ENCODE assay signal across 9 mouse cellular contexts in genomic region chr4:139643972-139644371, GRCm38 (mm10). TPM values are rescaled to one million over a fixed set of nuclear protein-coding genes. Genes with fewer than 3 reads are reported as not detected.
A peak's percentile ranks its signal among the peaks of the same experiment; 100 is the strongest.
DNase-seq lines count a peak whose midpoint lies in the region; ATAC-seq lines count a peak whose summit lies in the region.
"Had no signal": no experiment of that assay in that cellular context is flagged by ENCODE, and none has a peak within 500 bp of the region (broad histone marks: within the 10 kb centered on the region; RNA-seq: fewer than 3 reads in every experiment).

No protein-coding gene starts in this region.

- no peak overlapping the region for H3K27ac ChIP-seq in liver, embryonic 12.5 days
- H3K27ac ChIP-seq in liver, embryonic 13.5 days = no peak overlapping the region
- no peak overlapping the region for H3K27ac ChIP-seq in neural tube, embryonic 15.5 days (replicated peaks)

- 13% methylated on average over 9 of the region's 9 CpGs for WGBS in liver, embryonic 12.5 days (ENCODE audit: insufficient replicate concordance)
- WGBS in liver, embryonic 13.5 days (ENCODE audit: insufficient replicate concordance) = 15% methylated on average over 9 of the region's 9 CpGs
- WGBS in neural tube, embryonic 15.5 days = 15% methylated on average over 9 of the region's 9 CpGs

- DNase-seq in liver = peak; percentile 78
- DNase-seq in cerebellum, postnatal 25 days = peak; percentile 88 to 90
- peak; percentile 71 for DNase-seq in gastrocnemius, adult 18-20 months (ENCODE audit: low spot score)
- DNase-seq in kidney, adult 8-10 months = peak; percentile 55 to 78
- peak; percentile 53 for DNase-seq in liver, embryonic 13.5 days
- peak; percentile 38 for DNase-seq in testis, postnatal 14 days (ENCODE audit: low spot score)

- no peak; the same call in 1 of the 2 replicates for ATAC-seq in liver, embryonic 12.5 days
- no peak for ATAC-seq in liver, embryonic 13.5 days (ENCODE audit: low read depth)
- 0 out of 2 replicates have a peak, but pooled peaks have one; percentile 48 for ATAC-seq in neural tube, embryonic 15.5 days (ENCODE audit: low FRiP score)

- peaks cover 28% of the 10 kb centered on the region for H3K4me1 ChIP-seq in liver, embryonic 12.5 days
- H3K4me1 ChIP-seq in liver, embryonic 13.5 days (replicated peaks) = peaks cover 32% of the 10 kb centered on the region
- H3K4me1 ChIP-seq in neural tube, embryonic 15.5 days = peaks cover 30% of the 10 kb centered on the region

- H3K4me2 ChIP-seq in liver, embryonic 12.5 days = no peak overlapping the region
- no peak overlapping the region for H3K4me2 ChIP-seq in liver, embryonic 13.5 days
- H3K4me2 ChIP-seq in neural tube, embryonic 15.5 days = no peak overlapping the region

- no peaks in the 10 kb centered on the region for H3K9me3 ChIP-seq in liver, embryonic 12.5 days (replicated peaks)
- H3K9me3 ChIP-seq in liver, embryonic 13.5 days (replicated peaks) = no peaks in the 10 kb centered on the region
- H3K9me3 ChIP-seq in neural tube, embryonic 15.5 days (replicated peaks) = no peaks in the 10 kb centered on the region

- peaks cover 43% of the 10 kb centered on the region for H3K27me3 ChIP-seq in liver, embryonic 12.5 days (replicated peaks)
- H3K27me3 ChIP-seq in liver, embryonic 13.5 days = peaks cover 22% of the 10 kb centered on the region
- H3K27me3 ChIP-seq in neural tube, embryonic 15.5 days (replicated peaks) = peaks cover 23% of the 10 kb centered on the region; the same call in 1 of the 2 replicates

- H3K4me3 ChIP-seq in liver, embryonic 12.5 days = no peak overlapping the region
- H3K4me3 ChIP-seq in liver, embryonic 13.5 days (replicated peaks) = no peak overlapping the region
- no peak overlapping the region for H3K4me3 ChIP-seq in neural tube, embryonic 15.5 days (replicated peaks)

- H3K36me3 ChIP-seq in liver, embryonic 12.5 days = peaks cover 51% of the 10 kb centered on the region
- peaks cover 41% of the 10 kb centered on the region for H3K36me3 ChIP-seq in liver, embryonic 13.5 days
- peaks cover 36% of the 10 kb centered on the region for H3K36me3 ChIP-seq in neural tube, embryonic 15.5 days

- H3K9ac ChIP-seq in liver, embryonic 12.5 days = no peak overlapping the region
- no peak overlapping the region for H3K9ac ChIP-seq in liver, embryonic 13.5 days
- no peak overlapping the region for H3K9ac ChIP-seq in neural tube, embryonic 15.5 days (replicated peaks)

RNA-seq across cellular contexts. Expression of gene Tas1r2, which starts 9.4 kb away (rescaled TPM):
- not detected in 2 replicates for polyA plus RNA-seq in liver, embryonic 12.5 days (2016; fragmentation: Nextera tagmentation; extraction: Ambion mirVana)
- not detected for total RNA-seq in gastrocnemius, adult 18-20 months (2021)
- polyA plus RNA-seq in liver, embryonic 13.5 days (2015; fragmentation: Nextera tagmentation; extraction: Ambion mirVana) = not detected in 2 replicates
- not detected in 2 replicates for polyA plus RNA-seq in neural tube, embryonic 15.5 days (2015; fragmentation: Nextera tagmentation; extraction: Ambion mirVana)
- polyA plus RNA-seq: neural tube, embryonic 14.5 days had no signal

RNA-seq across cellular contexts. Expression of gene Aldh4a1, which starts 21.3 kb away (rescaled TPM):
- 49.4 and 52.0 TPM in 2 replicates for polyA plus RNA-seq in liver, embryonic 12.5 days (2016; fragmentation: Nextera tagmentation; extraction: Ambion mirVana)
- total RNA-seq in gastrocnemius, adult 18-20 months (2021) = 10 to 100 TPM; 57.6 to 64.8 TPM
- polyA plus RNA-seq in liver, embryonic 13.5 days (2015; fragmentation: Nextera tagmentation; extraction: Ambion mirVana) = 50.2 and 57.3 TPM in 2 replicates
- 29.5 and 34.9 TPM in 2 replicates for polyA plus RNA-seq in neural tube, embryonic 15.5 days (2015; fragmentation: Nextera tagmentation; extraction: Ambion mirVana)

RNA-seq across cellular contexts. Expression of gene Gm21969, which starts 41.0 kb away (rescaled TPM):
- polyA plus RNA-seq in liver, embryonic 12.5 days (2016; fragmentation: Nextera tagmentation; extraction: Ambion mirVana) = not detected in 2 replicates
- not detected for total RNA-seq in gastrocnemius, adult 18-20 months (2021)
- not detected in 2 replicates for polyA plus RNA-seq in liver, embryonic 13.5 days (2015; fragmentation: Nextera tagmentation; extraction: Ambion mirVana)
- not detected in 2 replicates for polyA plus RNA-seq in neural tube, embryonic 15.5 days (2015; fragmentation: Nextera tagmentation; extraction: Ambion mirVana)
- polyA plus RNA-seq: neural tube, embryonic 14.5 days had no signal

Comparison
In these comparisons a context has a peak if more than half of its experiments do, and no peak if none do; other contexts are left out.
1. DNase-seq: peak in every context shown above with its lines; median percentile 89 in cerebellum, postnatal 25 days; 78 in liver; 71 in gastrocnemius, adult 18-20 months; 66 in kidney, adult 8-10 months; 53 in liver, embryonic 13.5 days; 38 in testis, postnatal 14 days.